Mouse (Mus musculus) hindbrain, embryonic 16.5 days (tissue): ENCODE measurements at regions not wholly inside any gene's neighbourhood (a gene's known extent, or its start where the extent isn't known, plus 50 kb on each side); places are given as distances from the start of the nearest gene placed in this dataset.
A peak's percentile ranks its signal among the peaks of the same experiment; 100 is the strongest.
"Not testable (repeated sequence)": the region's sequence is repeated elsewhere in the genome, so short reads cannot be mapped to it uniquely, and the experiment has no call there.

Experiments
- ATAC-seq: fragments of 200-750 bp; cut with Nextera tagmentation; 2 replicates; pipeline ENCODE4 v1.8.0; 2017; ENCODE audit warnings: moderate TSS enrichment, moderate library complexity
- H3K27ac ChIP-seq: fragments of 300-500 bp; sonication (generic); 2 replicates; pipeline ENCODE4 v1.5.1; 2014; ENCODE audit warnings: low read depth, mild to moderate bottlenecking, control low read depth, low read length, moderate library complexity
- H3K27me3 ChIP-seq: fragments of 300-500 bp; sonication (generic); replicated peaks from 2 replicates; pipeline ENCODE4 v1.6.1; 2014; ENCODE audit warnings: low read length; ENCODE audit not compliant: control insufficient read depth, insufficient read depth
- H3K36me3 ChIP-seq: fragments of 300-500 bp; sonication (generic); 2 replicates; pipeline ENCODE4 v1.6.1; 2014; ENCODE audit warnings: mild to moderate bottlenecking, low read length, moderate library complexity, mixed read lengths; ENCODE audit not compliant: control insufficient read depth, insufficient read depth
- H3K4me1 ChIP-seq: fragments of 300-500 bp; sonication (generic); 2 replicates; pipeline ENCODE4 v1.6.1; 2014; ENCODE audit warnings: low read depth, low read length; ENCODE audit not compliant: control insufficient read depth, insufficient read depth
- H3K4me2 ChIP-seq: fragments of 300-500 bp; sonication (generic); 2 replicates; pipeline ENCODE4 v1.6.1; 2014; ENCODE audit warnings: mild to moderate bottlenecking, low read length, control low read depth, moderate library complexity
- H3K4me3 ChIP-seq: fragments of 300-500 bp; sonication (generic); 2 replicates; pipeline ENCODE4 v1.5.1; 2014; ENCODE audit warnings: mild to moderate bottlenecking, low read length, control low read depth, moderate library complexity
- H3K9ac ChIP-seq: fragments of 300-500 bp; sonication (generic); 2 replicates; pipeline ENCODE4 v1.6.1; 2014; ENCODE audit warnings: low read depth, mild to moderate bottlenecking, control low read depth, low read length, moderate library complexity
- H3K9me3 ChIP-seq: fragments of 300-500 bp; sonication (generic); 2 replicates; pipeline ENCODE4 v1.6.1; 2014; ENCODE audit warnings: mild to moderate bottlenecking, low read length, moderate library complexity; ENCODE audit not compliant: control insufficient read depth
- WGBS: fragments of 180-500 bp; shearing (Covaris S2); extraction: QIAGEN DNeasy Blood & Tissue Kit; methylation state at CpG from one replicate; pipeline ENCODE4 v1.1.7; 2014; 5-methylcytosine and 5-hydroxymethylcytosine counted together

- WGBS, result 87% methylated on average over 2 of the region's 2 CpGs
- H3K27ac ChIP-seq, result no peak overlapping the region
Observed at GRCm38 (mm10) chr1:98665584-98665983, 244.7 kb downstream of the Slco6d1 start.

GRCm38 (mm10) chr1:98667426-98667825 is 246.5 kb downstream of the Slco6d1 start:
- H3K4me2 ChIP-seq, H3K9me3 ChIP-seq, H3K27me3 ChIP-seq, H3K27ac ChIP-seq, H3K4me1 ChIP-seq, H3K9ac ChIP-seq, H3K36me3 ChIP-seq, H3K4me3 ChIP-seq, ATAC-seq: not testable (repeated sequence)
- 84% methylated on average over 2 of the region's 2 CpGs for WGBS

More at GRCm38 (mm10) chr1:98665584-98665983, 244.7 kb downstream of the Slco6d1 start:
- H3K9ac ChIP-seq, result no peak overlapping the region
- ATAC-seq, result no peak
- no peaks in the 10 kb centered on the region for H3K27me3 ChIP-seq
- no peaks in the 10 kb centered on the region for H3K4me1 ChIP-seq
- H3K4me3 ChIP-seq, result no peak overlapping the region
- H3K4me2 ChIP-seq, result no peak overlapping the region
- no peaks in the 10 kb centered on the region for H3K9me3 ChIP-seq
- no peaks in the 10 kb centered on the region for H3K36me3 ChIP-seq

- no peak for ATAC-seq
- Histone ChIP-seq H3K4me1 (no peaks in the 10 kb centered on the region), H3K9me3 (no peaks in the 10 kb centered on the region), H3K9ac (no peak overlapping the region), H3K27me3 (no peaks in the 10 kb centered on the region), H3K27ac (no peak overlapping the region), H3K36me3 (no peaks in the 10 kb centered on the region), H3K4me2 (no peak overlapping the region), H3K4me3 (no peak overlapping the region)
- 75% methylated on average over 1 of the region's 1 CpGs for WGBS
Observed at GRCm38 (mm10) chr1:98667887-98668286, 247.0 kb downstream of the Slco6d1 start.

GRCm38 (mm10) chr1:98668595-98668994 is 247.7 kb downstream of the Slco6d1 start:
- ATAC-seq, result peak; percentile 63; the same call in 1 of the 2 replicates
- WGBS, result 34% methylated on average over 2 of the region's 2 CpGs

GRCm38 (mm10) chr1:98678686-98679085 is 257.8 kb downstream of the Slco6d1 start:
- Histone ChIP-seq H3K4me2 (no peak overlapping the region), H3K9me3 (peaks cover 2% of the 10 kb centered on the region; the same call in 1 of the 2 replicates), H3K36me3 (no peaks in the 10 kb centered on the region), H3K27me3 (no peaks in the 10 kb centered on the region), H3K27ac (no peak overlapping the region), H3K9ac (no peak overlapping the region), H3K4me3 (no peak overlapping the region), H3K4me1 (no peaks in the 10 kb centered on the region)
- ATAC-seq, result no peak
- WGBS, result 87% methylated on average over 3 of the region's 3 CpGs

More at GRCm38 (mm10) chr1:98668595-98668994, 247.7 kb downstream of the Slco6d1 start:
- Histone ChIP-seq H3K27ac (no peak overlapping the region), H3K9ac (no peak overlapping the region), H3K9me3 (no peaks in the 10 kb centered on the region), H3K4me1 (no peaks in the 10 kb centered on the region), H3K4me2 (no peak overlapping the region), H3K36me3 (no peaks in the 10 kb centered on the region), H3K4me3 (no peak overlapping the region), H3K27me3 (no peaks in the 10 kb centered on the region)

GRCm38 (mm10) chr1:98713809-98714208 is 292.9 kb downstream of the Slco6d1 start:
- Histone ChIP-seq H3K4me1 (no peaks in the 10 kb centered on the region), H3K4me2 (no peak overlapping the region), H3K4me3 (no peak overlapping the region), H3K9ac (no peak overlapping the region), H3K27me3 (no peaks in the 10 kb centered on the region), H3K27ac (no peak overlapping the region), H3K36me3 (no peaks in the 10 kb centered on the region), H3K9me3 (no peaks in the 10 kb centered on the region)
- ATAC-seq, result no peak
- WGBS, result 92% methylated on average over 2 of the region's 2 CpGs

GRCm38 (mm10) chr1:98714307-98714706 is 293.4 kb downstream of the Slco6d1 start:
- no peak for ATAC-seq
- Histone ChIP-seq H3K36me3 (no peaks in the 10 kb centered on the region), H3K4me2 (no peak overlapping the region), H3K27me3 (no peaks in the 10 kb centered on the region), H3K4me3 (no peak overlapping the region), H3K4me1 (no peaks in the 10 kb centered on the region), H3K9me3 (no peaks in the 10 kb centered on the region), H3K27ac (no peak overlapping the region), H3K9ac (no peak overlapping the region)
- WGBS, result 83% methylated on average over 1 of the region's 1 CpGs

- no peak for ATAC-seq
- Histone ChIP-seq H3K27me3 (no peaks in the 10 kb centered on the region), H3K36me3 (no peaks in the 10 kb centered on the region), H3K4me3 (no peak overlapping the region), H3K4me2 (no peak overlapping the region), H3K27ac (no peak overlapping the region), H3K9ac (no peak overlapping the region), H3K9me3 (no peaks in the 10 kb centered on the region), H3K4me1 (no peaks in the 10 kb centered on the region)
- WGBS, result 86% methylated on average over 1 of the region's 1 CpGs
Observed at GRCm38 (mm10) chr1:98720595-98720994, 299.7 kb downstream of the Slco6d1 start.

GRCm38 (mm10) chr1:98727354-98728015 is 306.6 kb downstream of the Slco6d1 start:
- Histone ChIP-seq H3K36me3 (no peaks in the 10 kb centered on the region), H3K4me2 (no peak overlapping the region), H3K9me3 (no peaks in the 10 kb centered on the region), H3K4me1 (no peaks in the 10 kb centered on the region), H3K4me3 (no peak overlapping the region), H3K27me3 (no peaks in the 10 kb centered on the region), H3K9ac (no peak overlapping the region), H3K27ac (no peak overlapping the region)
- ATAC-seq, result no peak
- WGBS, result 91% methylated on average over 3 of the region's 3 CpGs
